Mouse (Mus musculus): ENCODE measurements at regions not wholly inside any gene's neighbourhood (a gene's known extent, or its start where the extent isn't known, plus 50 kb on each side); places are given as distances from the start of the nearest gene placed in this dataset.

GRCm38 (mm10) chr13:116711148-116711865 is 314.0 kb downstream of the Parp8 start:
- no peak for TF ChIP-seq CTCF (IDR thresholded peaks at IDR 0.05; ENCODE audit: low read depth)
- no peak for TF ChIP-seq EP300 (optimal IDR thresholded peaks at IDR 0.05)

Data from stomach, postnatal 0 days (tissue).